Mouse (Mus musculus): Measurements from ENCODE around the gene Drd4. TPM values are rescaled to one million over a fixed set of nuclear protein-coding genes. Genes with fewer than 3 reads are reported as not detected.

Drd4 gene
- total and polyA plus RNA-seq, 3 experiments: 0.38 TPM; not detected in 2

DNA sequence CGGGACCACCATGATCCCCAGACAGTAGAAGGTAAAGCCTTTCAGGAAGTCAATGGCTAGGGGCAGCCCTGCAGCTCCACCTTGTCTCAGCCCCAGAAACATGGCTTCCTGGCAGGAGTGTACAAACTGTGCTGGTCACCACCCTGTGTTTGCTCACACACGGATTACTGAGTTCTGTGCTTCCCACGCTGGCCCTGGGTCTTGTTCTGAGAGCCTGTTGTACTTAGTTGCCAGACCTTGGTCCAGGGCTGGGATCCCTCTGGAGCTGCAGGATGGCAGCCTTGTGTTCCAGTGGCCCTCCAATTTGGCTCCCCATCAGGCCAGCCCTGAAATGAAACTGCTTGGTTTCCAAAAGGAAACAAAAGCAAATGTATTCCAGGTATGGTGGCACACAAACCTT lies 44.5 kb downstream of the Drd4 start:
- no peaks in the 10 kb centered on the region for H3K9me3 ChIP-seq (replicated peaks)
- peaks cover 54% of the 10 kb centered on the region for H3K36me3 ChIP-seq (replicated peaks)
- peaks cover 22% of the 10 kb centered on the region for H3K4me1 ChIP-seq (ENCODE audit: insufficient read depth, low read depth, low read length)
- H3K27me3 ChIP-seq (ENCODE audit: insufficient read depth, low read length): peaks cover 18% of the 10 kb centered on the region
- ATAC-seq (ENCODE audit: extremely low read depth, insufficient number of reproducible peaks, low FRiP score, poor library complexity, severe bottlenecking): no peak
- no peak overlapping the region for H3K4me3 ChIP-seq (ENCODE audit: low read depth, low read length)
- TF ChIP-seq GATA2 (IDR thresholded peaks at IDR 0.05; ENCODE audit: borderline replicate concordance, low read depth, low read length): no peak
- no peak for TF ChIP-seq CTCF (IDR thresholded peaks at IDR 0.05; ENCODE audit: low read depth, low read length)
- no peak for TF ChIP-seq TAL1 (conservative IDR thresholded peaks at IDR 0.05; ENCODE audit: low read depth, low read length)
- no peak for TF ChIP-seq POLR2AphosphoS5 (IDR thresholded peaks at IDR 0.05; ENCODE audit: insufficient replicate concordance, low read depth, low read length)
- TF ChIP-seq GATA1 (IDR thresholded peaks at IDR 0.05; ENCODE audit: borderline replicate concordance, low read length): no peak
- no peak for DNase-seq (ENCODE audit: low spot score)

DNA sequence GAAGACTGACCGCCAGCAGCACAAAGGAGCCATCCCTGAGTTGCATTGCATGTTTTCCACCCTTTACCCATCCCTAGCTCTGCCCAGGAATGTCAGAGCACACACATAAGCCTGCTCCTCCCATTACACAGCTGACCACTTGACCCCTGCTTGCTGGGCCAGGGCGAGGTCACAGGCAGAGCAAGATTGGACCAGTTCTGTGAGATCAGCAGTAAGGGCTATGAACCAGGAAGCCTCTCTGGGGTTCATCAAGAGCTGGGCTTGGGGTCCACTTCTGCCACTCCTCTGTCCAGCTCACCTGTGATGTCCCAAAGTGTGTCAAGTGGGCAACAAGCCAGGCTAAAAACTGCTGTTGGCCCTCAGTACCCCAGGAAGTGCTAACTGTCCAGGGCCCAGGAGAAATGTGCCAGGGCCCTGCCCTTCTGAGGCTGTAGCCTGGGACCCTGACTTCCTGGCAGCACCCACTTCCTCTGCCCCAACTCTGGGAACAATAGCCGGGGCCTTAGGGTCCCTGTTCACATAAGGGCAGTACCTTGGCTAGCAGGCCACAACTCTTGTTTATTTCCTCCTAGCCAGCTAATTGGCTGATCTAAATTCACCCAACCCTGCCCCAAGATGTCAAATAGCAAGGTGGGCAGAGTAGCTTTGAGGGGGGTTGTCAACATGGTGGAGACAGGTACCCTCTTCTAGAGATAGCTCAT lies 46.1 kb downstream of the Drd4 start:
- Histone ChIP-seq H3K9me3 (replicated peaks) (no peaks in the 10 kb centered on the region), H3K36me3 (replicated peaks) (peaks cover 39% of the 10 kb centered on the region), H3K27me3 (ENCODE audit: insufficient read depth, low read length) (peaks cover 30% of the 10 kb centered on the region), H3K4me1 (ENCODE audit: insufficient read depth, low read depth, low read length) (peaks cover 19% of the 10 kb centered on the region), H3K4me3 (ENCODE audit: low read depth, low read length) (no peak overlapping the region)
- no peak for ATAC-seq (ENCODE audit: extremely low read depth, insufficient number of reproducible peaks, low FRiP score, poor library complexity, severe bottlenecking)
- DNase-seq (ENCODE audit: low spot score): no peak
- TF ChIP-seq GATA1 (IDR thresholded peaks at IDR 0.05; ENCODE audit: borderline replicate concordance, low read length) (no peak), POLR2AphosphoS5 (IDR thresholded peaks at IDR 0.05; ENCODE audit: insufficient replicate concordance, low read depth, low read length) (no peak), TAL1 (conservative IDR thresholded peaks at IDR 0.05; ENCODE audit: low read depth, low read length) (no peak), GATA2 (IDR thresholded peaks at IDR 0.05; ENCODE audit: borderline replicate concordance, low read depth, low read length) (no peak), CTCF (IDR thresholded peaks at IDR 0.05; ENCODE audit: low read depth, low read length) (no peak)

DNA sequence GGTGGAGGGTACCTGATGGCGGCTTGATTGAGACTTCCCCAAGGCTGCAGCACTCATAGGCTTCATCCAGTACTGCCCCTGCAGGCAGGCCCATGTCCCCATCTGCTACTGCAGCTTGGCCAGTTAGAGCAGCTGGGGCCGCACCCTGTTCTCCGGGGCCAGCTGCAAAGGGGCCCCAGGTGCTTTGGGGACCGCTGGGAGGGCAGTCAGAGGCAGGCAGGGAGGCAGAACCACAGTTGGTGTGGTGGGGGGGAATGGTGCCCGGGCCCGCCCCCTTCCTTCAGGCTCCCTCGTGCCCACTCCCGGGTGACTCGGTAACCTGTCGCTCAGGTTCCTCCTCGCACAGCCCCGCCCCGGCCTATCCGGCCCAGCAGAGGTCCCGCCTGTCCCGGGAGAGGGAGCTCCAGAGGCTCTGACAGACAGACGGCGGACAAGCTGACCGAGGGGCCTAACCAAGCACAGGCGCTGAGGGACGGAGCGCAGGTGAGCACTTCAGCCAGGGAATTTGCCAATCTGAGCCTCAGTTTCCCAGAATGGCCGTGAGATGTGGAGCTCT lies 46.8 kb downstream of the Drd4 start, which contains the start of gene Eps8l2:
Eps8l2 (plus strand) TSS at position 305 of the 556 bp plus-strand sequence.
- no peak; the same call in 1 of the 2 replicates for ATAC-seq (ENCODE audit: extremely low read depth, insufficient number of reproducible peaks, low FRiP score, poor library complexity, severe bottlenecking)

DNA sequence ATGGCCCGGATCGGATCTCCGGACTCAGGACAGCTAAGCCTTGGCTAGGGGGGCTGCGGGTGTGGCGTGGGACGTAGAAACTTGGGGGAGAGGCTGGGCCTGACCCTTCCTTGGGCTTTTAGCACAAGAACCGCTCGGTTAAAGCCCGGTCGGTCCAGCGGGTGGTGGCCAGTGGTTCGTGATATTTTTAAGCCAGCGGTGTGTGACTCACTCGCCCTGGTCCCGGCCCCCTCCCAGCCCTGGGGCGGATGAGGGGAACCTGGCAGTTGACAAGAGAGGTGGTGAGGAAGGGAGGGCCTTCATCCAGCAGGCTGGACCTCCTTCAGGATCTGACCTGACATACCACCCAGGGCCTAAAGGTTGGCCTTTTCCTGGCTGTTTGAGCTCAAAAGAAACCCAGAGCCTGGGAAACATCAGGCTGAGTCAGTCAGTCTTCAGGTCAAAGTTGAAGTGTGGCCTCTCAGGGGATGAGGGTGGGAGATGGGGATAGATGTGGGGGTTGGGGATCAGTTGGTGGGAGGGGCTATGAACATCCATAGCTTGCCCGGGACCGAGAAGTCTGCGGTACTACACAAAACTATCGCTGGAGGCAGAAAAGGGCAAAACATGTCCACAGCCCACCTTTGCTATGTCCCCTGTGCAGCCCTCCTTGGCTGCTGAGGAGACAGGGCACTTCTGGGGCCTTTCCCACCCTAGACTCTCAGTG lies 47.6 kb downstream of the Drd4 start:
- TF ChIP-seq POLR2AphosphoS5 (IDR thresholded peaks at IDR 0.05; ENCODE audit: insufficient replicate concordance, low read depth, low read length): no peak
- TF ChIP-seq GATA2 (IDR thresholded peaks at IDR 0.05; ENCODE audit: borderline replicate concordance, low read depth, low read length): no peak
- no peak for TF ChIP-seq CTCF (IDR thresholded peaks at IDR 0.05; ENCODE audit: low read depth, low read length)
- TF ChIP-seq TAL1 (conservative IDR thresholded peaks at IDR 0.05; ENCODE audit: low read depth, low read length): no peak
- TF ChIP-seq GATA1 (IDR thresholded peaks at IDR 0.05; ENCODE audit: borderline replicate concordance, low read length): no peak
- Histone ChIP-seq H3K36me3 (replicated peaks) (peaks cover 25% of the 10 kb centered on the region), H3K9me3 (replicated peaks) (no peaks in the 10 kb centered on the region), H3K4me1 (ENCODE audit: insufficient read depth, low read depth, low read length) (peaks cover 19% of the 10 kb centered on the region), H3K4me3 (ENCODE audit: low read depth, low read length) (peak overlapping the region; percentile 62; the same call in 1 of the 2 replicates), H3K27me3 (ENCODE audit: insufficient read depth, low read length) (peaks cover 40% of the 10 kb centered on the region)
- ATAC-seq (ENCODE audit: extremely low read depth, insufficient number of reproducible peaks, low FRiP score, poor library complexity, severe bottlenecking): no peak
- DNase-seq (ENCODE audit: low spot score): no peak

More for the DNA sequence above, 46.8 kb downstream of the Drd4 start, which contains the start of gene Eps8l2:
- Histone ChIP-seq H3K4me3 (ENCODE audit: low read depth, low read length) (peak within 1 kb of the TSS; percentile 62; the same call in 1 of the 2 replicates), H3K36me3 (replicated peaks) (peaks cover 32% of the 10 kb centered on the region), H3K27me3 (ENCODE audit: insufficient read depth, low read length) (peaks cover 38% of the 10 kb centered on the region), H3K4me1 (ENCODE audit: insufficient read depth, low read depth, low read length) (peaks cover 19% of the 10 kb centered on the region), H3K9me3 (replicated peaks) (no peaks in the 10 kb centered on the region)
- no peak for TF ChIP-seq TAL1 (conservative IDR thresholded peaks at IDR 0.05; ENCODE audit: low read depth, low read length)
- no peak for TF ChIP-seq GATA1 (IDR thresholded peaks at IDR 0.05; ENCODE audit: borderline replicate concordance, low read length)
- no peak for TF ChIP-seq POLR2AphosphoS5 (IDR thresholded peaks at IDR 0.05; ENCODE audit: insufficient replicate concordance, low read depth, low read length)
- no peak for TF ChIP-seq CTCF (IDR thresholded peaks at IDR 0.05; ENCODE audit: low read depth, low read length)
- TF ChIP-seq GATA2 (IDR thresholded peaks at IDR 0.05; ENCODE audit: borderline replicate concordance, low read depth, low read length): no peak
- peak; percentile 13 for DNase-seq (ENCODE audit: low spot score)

DNA sequence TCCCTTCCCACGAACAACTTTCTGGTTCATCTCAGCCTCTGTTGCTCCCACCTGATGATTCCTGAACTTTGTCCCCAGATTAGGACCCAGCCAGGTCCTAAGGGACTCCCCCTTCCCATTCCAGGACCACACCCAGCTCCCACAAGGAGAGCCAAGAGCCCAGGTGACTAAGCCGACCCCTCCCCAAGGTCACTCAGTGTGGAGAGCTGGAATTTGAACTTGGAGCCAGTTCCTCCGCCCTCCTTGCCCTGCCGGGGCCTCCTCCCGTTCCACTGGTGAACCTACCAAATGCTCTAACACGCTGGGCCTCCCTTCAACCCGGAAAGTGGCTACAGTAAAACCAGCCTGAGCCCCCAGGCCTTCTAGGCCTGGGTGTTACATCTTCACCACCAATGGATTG lies 48.2 kb downstream of the Drd4 start:
- no peak for TF ChIP-seq TAL1 (conservative IDR thresholded peaks at IDR 0.05; ENCODE audit: low read depth, low read length)
- TF ChIP-seq GATA2 (IDR thresholded peaks at IDR 0.05; ENCODE audit: borderline replicate concordance, low read depth, low read length): no peak
- no peak for TF ChIP-seq GATA1 (IDR thresholded peaks at IDR 0.05; ENCODE audit: borderline replicate concordance, low read length)
- TF ChIP-seq POLR2AphosphoS5 (IDR thresholded peaks at IDR 0.05; ENCODE audit: insufficient replicate concordance, low read depth, low read length): no peak
- no peak for TF ChIP-seq CTCF (IDR thresholded peaks at IDR 0.05; ENCODE audit: low read depth, low read length)
- Histone ChIP-seq H3K9me3 (replicated peaks) (no peaks in the 10 kb centered on the region), H3K4me1 (ENCODE audit: insufficient read depth, low read depth, low read length) (peaks cover 19% of the 10 kb centered on the region), H3K4me3 (ENCODE audit: low read depth, low read length) (no peak overlapping the region), H3K36me3 (replicated peaks) (peaks cover 19% of the 10 kb centered on the region), H3K27me3 (ENCODE audit: insufficient read depth, low read length) (peaks cover 40% of the 10 kb centered on the region)
- no peak for ATAC-seq (ENCODE audit: extremely low read depth, insufficient number of reproducible peaks, low FRiP score, poor library complexity, severe bottlenecking)
- DNase-seq (ENCODE audit: low spot score): no peak

DNA sequence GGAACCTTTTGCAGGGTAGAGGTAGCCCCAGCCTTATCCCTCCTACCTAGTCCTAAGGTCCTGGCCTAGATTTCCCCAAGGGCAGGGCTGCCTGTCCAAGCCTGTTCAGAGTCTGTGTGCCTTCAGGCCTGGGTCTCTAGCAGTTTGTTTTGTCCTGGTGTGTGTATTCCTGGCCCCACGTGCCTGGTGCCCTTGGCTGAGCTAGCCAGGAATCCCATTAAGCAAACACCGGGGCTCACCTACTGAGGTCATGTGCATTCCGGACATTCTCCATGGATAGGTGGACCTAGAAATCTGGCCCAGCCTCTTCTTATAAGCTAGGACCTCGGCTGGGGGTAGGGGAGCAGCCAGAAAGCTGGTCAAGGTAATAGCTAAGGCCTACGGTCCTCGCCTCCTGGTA lies 48.7 kb downstream of the Drd4 start:
- Histone ChIP-seq H3K4me3 (ENCODE audit: low read depth, low read length) (no peak overlapping the region), H3K9me3 (replicated peaks) (no peaks in the 10 kb centered on the region), H3K4me1 (ENCODE audit: insufficient read depth, low read depth, low read length) (peaks cover 19% of the 10 kb centered on the region), H3K36me3 (replicated peaks) (peaks cover 15% of the 10 kb centered on the region), H3K27me3 (ENCODE audit: insufficient read depth, low read length) (peaks cover 40% of the 10 kb centered on the region)
- ATAC-seq (ENCODE audit: extremely low read depth, insufficient number of reproducible peaks, low FRiP score, poor library complexity, severe bottlenecking) (no peak), DNase-seq (ENCODE audit: low spot score) (no peak)
- TF ChIP-seq POLR2AphosphoS5 (IDR thresholded peaks at IDR 0.05; ENCODE audit: insufficient replicate concordance, low read depth, low read length) (no peak), GATA2 (IDR thresholded peaks at IDR 0.05; ENCODE audit: borderline replicate concordance, low read depth, low read length) (no peak), GATA1 (IDR thresholded peaks at IDR 0.05; ENCODE audit: borderline replicate concordance, low read length) (no peak), CTCF (IDR thresholded peaks at IDR 0.05; ENCODE audit: low read depth, low read length) (no peak), TAL1 (conservative IDR thresholded peaks at IDR 0.05; ENCODE audit: low read depth, low read length) (no peak)

Measured in G1E (cell line).